Mouse (Mus musculus): ENCODE measurements around the gene Ubl4a.

DNA sequence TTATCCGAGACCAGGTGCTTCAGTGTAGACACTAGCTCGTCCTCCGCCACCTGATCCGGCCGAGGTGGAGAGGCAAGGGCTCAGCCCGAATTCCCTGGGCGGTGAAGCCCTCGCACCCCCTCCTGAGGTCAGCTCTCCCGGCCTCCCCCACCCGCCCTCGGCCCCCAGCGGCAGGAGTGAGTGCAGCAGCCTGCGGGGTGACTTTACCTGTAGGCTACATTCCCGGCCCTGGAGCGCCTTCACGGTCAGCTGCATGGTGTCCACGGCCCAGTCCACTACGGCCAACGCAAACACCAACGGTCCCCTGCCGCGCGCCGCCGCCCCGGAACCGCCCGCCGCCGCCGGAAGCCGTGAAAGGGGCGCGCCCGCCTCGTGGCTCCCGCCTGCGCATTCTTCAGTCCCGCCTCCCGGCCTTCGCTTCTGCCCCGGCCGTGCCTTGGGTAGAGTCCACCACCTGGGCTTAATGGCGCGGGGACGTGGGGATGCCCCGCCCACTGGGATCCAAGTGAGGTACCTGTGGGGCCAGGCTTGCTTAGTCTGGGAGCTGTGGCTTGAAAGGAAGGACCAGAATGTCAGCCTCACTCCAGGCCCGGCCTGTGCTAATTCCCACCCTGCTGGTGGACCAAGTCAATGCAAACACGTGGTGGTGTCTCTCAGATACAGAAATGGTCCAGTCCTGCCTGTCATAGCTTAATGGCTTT is 4.7 kb downstream of the Ubl4a start:
- TF ChIP-seq POLR2A (IDR thresholded peaks at IDR 0.05; ENCODE audit: extremely low read depth, insufficient read depth, low read length) (no peak; the same call in 1 of the 2 replicates), CTCF (IDR thresholded peaks at IDR 0.05; ENCODE audit: low read depth, low read length) (no peak)

Measured in liver, adult 2 months (tissue).